Mouse (Mus musculus): Measurements from ENCODE around the gene Zcchc18.
"Not testable (repeated sequence)": the region's sequence is repeated elsewhere in the genome, so short reads cannot be mapped to it uniquely, and the experiment has no call there.

Gene Zcchc18

GRCm38 (mm10) chrX:136992978-136993547 is at the start of gene Zcchc18:
Gene Zcchc18, plus strand, starts transcription at chrX:136993155.
- DNase-seq (ENCODE audit: low spot score in 2 of 2) = peak; percentile 25 to 29

DNA sequence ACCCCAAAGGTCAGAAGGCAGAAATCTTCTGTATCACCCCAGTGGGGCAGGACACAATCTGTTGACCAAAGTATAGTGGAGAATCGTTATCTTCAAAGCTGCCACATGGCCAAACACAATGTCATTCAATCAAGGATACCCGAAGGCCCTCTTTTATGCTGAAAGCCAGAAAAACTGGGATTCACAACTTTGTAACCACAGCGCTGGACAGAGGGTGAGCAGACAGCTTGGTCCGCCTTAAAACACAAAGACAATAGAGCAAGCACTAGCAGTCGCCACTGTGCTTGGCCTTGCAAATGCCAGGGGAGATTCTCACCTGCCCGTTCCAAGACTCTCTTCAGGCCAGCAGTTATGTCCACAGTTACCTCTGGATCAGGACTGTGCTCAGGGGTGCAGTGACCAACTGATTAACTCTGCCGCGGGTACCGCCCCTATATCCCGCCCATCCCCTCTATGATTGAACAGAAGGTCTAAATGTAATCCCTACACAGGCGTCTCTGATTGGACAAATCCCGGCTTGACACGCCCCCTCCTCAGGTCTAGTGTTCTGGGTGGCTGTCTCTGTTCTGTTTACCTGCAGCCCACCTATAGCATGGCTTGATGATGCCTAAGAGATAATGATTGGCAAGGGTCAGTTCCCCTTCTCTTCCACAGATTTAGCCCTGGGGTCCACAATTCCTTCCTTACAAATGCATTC is 35.2 kb upstream of the Zcchc18 start:
- peak in 1 of 2 experiments; percentile 29 for DNase-seq (ENCODE audit: low spot score in 2 of 2)

GRCm38 (mm10) chrX:136958300-136958699 is 34.7 kb upstream of the Zcchc18 start:
- DNase-seq (ENCODE audit: low spot score in 2 of 2) = not testable (repeated sequence)

DNA sequence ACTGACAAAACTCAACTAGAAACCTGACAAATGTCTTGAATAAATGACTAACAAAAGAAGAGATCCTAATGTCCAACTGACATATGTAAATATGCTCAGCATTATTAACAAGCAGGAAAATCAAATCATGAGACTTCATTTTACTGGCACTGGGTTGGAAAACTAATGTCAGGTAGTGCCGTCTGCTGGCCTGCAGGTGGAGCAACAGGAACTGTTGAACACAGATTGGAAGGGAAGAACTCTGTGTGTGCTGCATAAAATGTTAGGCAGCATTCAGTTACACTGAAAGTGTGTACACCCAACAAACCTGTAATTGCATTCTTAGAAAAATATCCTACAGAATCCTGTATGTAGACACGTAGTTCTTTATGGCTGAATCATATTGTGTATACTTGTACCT is 33.3 kb upstream of the Zcchc18 start:
- DNase-seq (ENCODE audit: low spot score in 2 of 2) = no peak

GRCm38 (mm10) chrX:136975397-136975796 is 17.6 kb upstream of the Zcchc18 start, which contains the start of gene Tmsb15b2:
Gene Tmsb15b2, minus strand, starts transcription at chrX:136975497.
- not testable (repeated sequence) for DNase-seq (ENCODE audit: low spot score in 2 of 2)

- no peak for DNase-seq (ENCODE audit: low spot score in 2 of 2)
Observed at GRCm38 (mm10) chrX:136976424-136977084, 16.4 kb upstream of the Zcchc18 start, which contains the start of the genes Tmsb15l and Tmsb15b1. Gene Tmsb15l, minus strand, starts transcription at chrX:136976869. Gene Tmsb15b1, minus strand, starts transcription at chrX:136976874.

DNA sequence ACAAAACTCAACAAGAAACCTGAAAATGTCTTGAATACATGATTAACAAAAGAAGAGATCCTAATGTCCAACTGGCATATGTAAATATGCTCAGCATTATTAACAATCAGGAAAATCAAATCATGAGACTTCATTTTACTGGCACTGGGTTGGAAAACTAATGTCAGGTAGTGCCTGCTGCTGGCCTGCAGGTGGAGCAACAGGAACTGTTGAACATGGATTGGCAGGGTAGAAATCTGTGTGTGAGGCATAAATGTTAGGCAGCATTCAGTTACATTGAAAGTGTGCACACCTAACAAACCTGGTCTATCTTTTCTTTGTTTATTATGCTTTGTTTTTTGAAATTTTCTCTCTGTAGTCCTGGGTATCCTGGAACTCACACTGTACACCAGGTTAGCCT is 14.3 kb upstream of the Zcchc18 start:
- DNase-seq (ENCODE audit: low spot score in 2 of 2) = no peak

DNA sequence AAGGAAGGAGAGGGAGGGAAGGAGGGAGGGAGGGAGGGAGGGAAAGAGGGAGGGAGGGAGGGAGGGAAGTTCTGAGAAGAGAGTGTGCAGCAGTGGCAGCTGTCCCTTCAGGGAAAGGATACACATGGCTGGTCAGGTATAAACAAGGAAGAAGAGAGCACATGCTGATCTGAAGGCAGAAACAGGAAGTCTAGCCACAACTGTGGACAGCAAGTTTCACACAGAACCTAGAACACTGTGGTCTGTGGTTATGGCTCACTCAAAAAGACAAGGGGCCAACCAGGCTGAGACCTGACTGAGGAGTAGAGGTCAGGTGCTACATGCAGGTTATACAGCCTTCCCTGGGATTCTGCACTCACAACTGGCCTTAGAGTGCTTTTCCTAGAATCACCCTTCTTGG is 6.9 kb upstream of the Zcchc18 start:
- DNase-seq (ENCODE audit: low spot score in 2 of 2) = no peak

DNA sequence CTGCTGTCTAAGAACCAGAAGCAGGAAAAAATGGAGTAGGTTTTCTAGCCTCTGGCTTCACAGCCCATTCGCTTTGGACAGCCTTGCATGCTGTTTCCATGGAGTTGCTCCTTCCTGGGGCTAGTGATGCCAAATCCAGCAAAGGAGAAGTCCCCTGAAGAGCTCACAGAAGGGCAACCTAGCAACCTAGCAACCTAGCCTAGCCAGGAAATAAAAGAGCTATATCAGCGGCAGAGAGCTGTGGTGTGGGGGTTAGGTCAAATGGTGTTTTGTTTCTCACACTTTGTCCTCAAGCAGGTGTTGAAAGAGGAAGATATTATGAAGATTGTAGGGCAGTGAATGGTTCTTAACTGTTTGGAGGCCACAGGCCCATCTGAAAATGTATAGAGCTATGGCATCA is 1.7 kb upstream of the Zcchc18 start:
- DNase-seq (ENCODE audit: low spot score in 2 of 2) = no peak

GRCm38 (mm10) chrX:136992191-136992965 is 577 bp upstream of the Zcchc18 start:
- DNase-seq (ENCODE audit: low spot score in 2 of 2) = no peak

- DNase-seq (ENCODE audit: low spot score in 2 of 2) = no peak
Observed at GRCm38 (mm10) chrX:136993641-136994040, 686 bp downstream of the Zcchc18 start.

GRCm38 (mm10) chrX:136996256-136996655 is 3.3 kb downstream of the Zcchc18 start:
- DNase-seq (ENCODE audit: low spot score in 2 of 2) = no peak

DNA sequence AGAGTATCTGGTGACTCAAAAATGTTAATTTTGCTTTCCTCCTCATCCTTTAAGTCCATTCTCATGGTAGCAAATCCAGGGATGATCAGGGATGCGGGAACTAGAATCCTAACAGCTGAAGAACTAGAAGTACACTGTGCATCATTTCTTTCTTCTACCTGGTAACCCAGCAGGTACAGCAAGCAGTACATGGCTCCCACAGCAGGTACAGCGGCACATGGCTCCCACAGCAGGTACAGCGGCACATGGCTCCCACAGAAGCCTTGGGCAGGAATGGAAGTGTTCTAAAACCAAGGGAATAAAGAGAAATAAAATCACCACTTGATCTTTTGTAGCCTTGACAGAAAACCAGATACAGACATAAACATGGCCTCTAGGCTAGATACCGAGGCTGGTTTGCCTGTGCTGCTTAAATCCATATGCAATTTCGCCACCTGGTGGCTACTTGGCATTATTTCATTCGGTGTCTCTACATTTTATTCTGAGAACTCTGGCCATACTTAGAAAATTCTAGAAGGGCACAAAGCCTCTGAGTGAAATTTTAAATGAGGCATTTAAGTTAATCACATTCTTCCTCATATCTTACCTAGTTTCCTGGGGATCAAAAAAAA is 22.2 kb downstream of the Zcchc18 start:
- peak in 1 of 2 experiments; percentile 35 for DNase-seq (ENCODE audit: low spot score in 2 of 2)

GRCm38 (mm10) chrX:137017668-137018067 is 24.7 kb downstream of the Zcchc18 start:
- no peak for DNase-seq (ENCODE audit: low spot score in 2 of 2)

- peak; percentile 21 to 55 for DNase-seq (ENCODE audit: low spot score in 2 of 2)
Observed at GRCm38 (mm10) chrX:137019310-137019709, 26.4 kb downstream of the Zcchc18 start.

GRCm38 (mm10) chrX:137030916-137031315 is 38.0 kb downstream of the Zcchc18 start:
- DNase-seq (ENCODE audit: low spot score in 2 of 2) = no peak

GRCm38 (mm10) chrX:137031726-137032125 is 38.8 kb downstream of the Zcchc18 start:
- DNase-seq (ENCODE audit: low spot score in 2 of 2) = no peak

DNA sequence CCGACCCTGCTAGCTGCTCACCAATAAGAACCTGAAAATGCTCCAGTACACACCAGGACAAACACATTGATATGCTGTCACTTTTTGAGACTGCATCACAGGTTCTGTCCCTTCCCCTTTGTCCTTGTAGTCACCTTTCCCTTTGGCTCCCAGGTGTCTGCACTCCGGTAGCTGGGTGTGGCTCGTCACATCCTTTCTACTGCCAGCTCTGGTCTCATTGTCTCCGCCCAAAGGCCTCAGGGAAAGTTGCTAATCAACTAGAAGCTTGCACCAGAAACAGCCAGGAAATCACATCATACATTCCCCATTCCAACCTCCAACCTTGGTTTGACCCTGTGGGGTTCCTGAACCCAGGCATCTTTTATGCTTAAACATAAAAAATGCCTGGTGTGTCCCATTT is 41.4 kb downstream of the Zcchc18 start:
- DNase-seq (ENCODE audit: low spot score in 2 of 2) = no peak

DNA sequence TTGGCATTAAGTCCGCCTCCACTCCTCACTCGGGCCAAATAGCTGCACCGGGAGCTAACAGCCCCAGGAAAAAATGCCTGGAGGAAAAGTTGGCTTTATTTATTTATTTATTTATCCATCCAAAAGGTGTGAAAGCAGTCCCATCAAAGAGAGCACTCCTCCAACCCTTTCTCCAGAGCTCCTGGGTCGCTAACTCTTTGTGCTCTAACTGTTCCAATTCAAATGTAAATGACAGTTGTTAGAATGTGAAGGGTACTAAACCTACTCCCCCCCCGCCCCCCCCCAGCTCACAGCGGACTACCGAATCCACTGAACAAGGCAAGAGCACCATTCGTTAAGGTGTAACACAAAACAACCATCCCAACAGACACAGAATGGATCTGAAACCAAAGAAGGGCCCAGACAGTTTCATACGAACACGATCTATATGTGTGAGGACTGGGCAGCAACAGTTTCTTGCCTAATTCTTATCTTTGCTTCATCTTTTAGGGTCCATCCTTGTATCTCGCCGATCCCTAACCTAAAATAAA is 44.6 kb downstream of the Zcchc18 start:
- no peak for DNase-seq (ENCODE audit: low spot score in 2 of 2)

DNA sequence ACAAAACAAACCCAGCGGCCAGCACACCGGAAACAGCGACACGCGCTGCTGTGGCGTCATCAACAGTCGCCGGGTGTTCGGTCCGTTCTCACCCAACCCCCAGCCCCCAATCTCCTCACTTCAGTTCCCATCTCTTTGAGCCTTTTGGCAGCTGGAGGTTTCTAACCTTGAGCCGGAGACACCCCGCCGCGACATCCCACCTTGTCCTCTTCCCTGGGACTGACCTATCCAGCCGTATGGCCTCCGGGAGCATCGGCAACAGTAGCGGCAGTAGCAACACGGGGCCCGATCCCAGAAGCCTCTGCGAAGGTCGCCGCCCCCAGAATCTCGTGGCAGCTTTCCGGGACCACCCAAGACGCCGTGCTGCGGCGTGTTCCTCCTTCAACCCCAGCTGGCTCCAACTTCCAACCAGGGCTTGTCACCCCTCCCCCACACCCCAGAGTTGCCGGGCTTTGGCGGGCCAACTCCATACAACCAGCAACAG is 45.1 kb downstream of the Zcchc18 start, which contains the start of gene Slc25a53:
Gene Slc25a53, minus strand, starts transcription at position 303 of the 484 bp plus-strand sequence.
- peak; percentile 51 to 58 for DNase-seq (ENCODE audit: low spot score in 2 of 2)

DNA sequence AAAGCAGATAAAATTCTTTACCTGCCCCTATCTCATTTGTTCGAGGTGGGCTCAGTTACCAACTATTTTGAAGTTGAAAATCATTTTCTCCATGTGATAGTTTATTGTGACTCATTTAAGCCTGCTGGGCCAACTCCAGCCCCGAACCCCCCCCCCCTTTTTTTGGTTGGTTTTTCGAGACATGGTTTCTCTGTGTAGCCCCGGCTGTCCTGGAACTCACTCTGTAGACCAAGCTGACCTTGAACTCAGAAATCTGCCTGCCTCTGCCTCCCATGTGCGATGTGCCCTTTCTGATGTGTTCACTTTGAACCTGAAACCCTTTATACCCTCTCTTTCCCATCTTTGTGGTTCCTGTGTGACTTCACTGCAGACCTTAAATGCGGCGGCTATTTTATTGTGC is 45.5 kb downstream of the Zcchc18 start:
- DNase-seq (ENCODE audit: low spot score in 2 of 2) = no peak
